Mouse (Mus musculus) bone marrow, adult 2 months (tissue): Measurements from ENCODE around the gene Thap12.

Experiments used
- CTCF ChIP-seq: fragments of 200-500 bp; IDR thresholded peaks from 2 replicates; pipeline ENCODE4 v1.5.1; 2011; ENCODE audit warnings: low read length, control low read depth; ENCODE audit not compliant: control insufficient read depth, insufficient read depth
- POLR2A ChIP-seq: fragments of 200-500 bp; IDR thresholded peaks from 2 replicates; pipeline ENCODE4 v1.6.1; 2011; ENCODE audit warnings: low read depth, mild to moderate bottlenecking, control low read depth, low read length, borderline replicate concordance; ENCODE audit not compliant: control insufficient read depth

GRCm38 (mm10) chr7:98690126-98690525 lies 12.8 kb upstream of the Thap12 start:
- TF ChIP-seq CTCF (no peak), POLR2A (no peak)
